Mouse (Mus musculus): ENCODE measurements around the gene Pde11a. TPM values are rescaled to one million over a fixed set of nuclear protein-coding genes. Genes with fewer than 3 reads are reported as not detected.

Pde11a gene
- polyA plus RNA-seq, 1 experiment from 2014 or later, result 0.52 TPM

DNA sequence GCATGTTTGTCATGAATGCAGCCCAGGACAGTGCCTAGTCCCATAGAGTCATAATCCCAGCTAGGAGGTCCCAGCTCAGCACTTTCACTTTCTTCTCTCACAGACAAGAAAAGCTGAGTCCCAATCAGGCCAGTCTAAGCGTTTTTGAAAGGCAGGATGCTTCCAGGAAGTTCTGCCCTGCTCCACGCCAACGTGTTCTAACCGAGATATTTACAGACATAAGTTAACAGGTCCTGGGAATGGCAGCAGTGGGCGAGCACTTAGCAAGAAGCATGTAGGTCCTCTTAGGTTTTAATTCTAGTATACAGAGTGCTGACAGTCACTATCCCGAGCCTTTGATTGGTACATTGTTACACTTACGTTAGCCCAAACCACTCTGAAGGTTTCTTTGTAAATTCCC lies 273.3 kb downstream of the Pde11a start:
- H3K27ac ChIP-seq (replicated peaks; ENCODE audit: low read depth, low read length), result no peak overlapping the region
- DNase-seq (ENCODE audit: low spot score), result no peak
- WGBS, result 57% methylated on average over 7 of the region's 7 CpGs

GRCm38 (mm10) chr2:76064078-76064477 lies 274.5 kb downstream of the Pde11a start:
- DNase-seq (ENCODE audit: low spot score) (peak; percentile 58), ATAC-seq (ENCODE audit: insufficient number of reproducible peaks, low FRiP score, low TSS enrichment, low read depth) (no peak)
- Histone ChIP-seq H3K27ac (replicated peaks; ENCODE audit: low read depth, low read length) (no peak overlapping the region), H3K9ac (ENCODE audit: low read length) (no peak overlapping the region), H3K27me3 (ENCODE audit: control insufficient read depth, insufficient read depth, low read length) (no peaks in the 10 kb centered on the region), H3K9me3 (ENCODE audit: control insufficient read depth, low read length) (no peaks in the 10 kb centered on the region), H3K4me2 (ENCODE audit: low read depth, severe bottlenecking) (no peak overlapping the region), H3K4me1 (ENCODE audit: control insufficient read depth, insufficient read depth, low read length) (peaks cover 10% of the 10 kb centered on the region), H3K4me3 (ENCODE audit: low read depth, low read length) (no peak overlapping the region), H3K36me3 (ENCODE audit: control insufficient read depth, insufficient read depth, low read length) (no peaks in the 10 kb centered on the region)
- 82% methylated on average over 5 of the region's 5 CpGs for WGBS

More for the DNA sequence above, 273.3 kb downstream of the Pde11a start:
- no peak for ATAC-seq (ENCODE audit: insufficient number of reproducible peaks, low FRiP score, low TSS enrichment, low read depth)
- H3K4me2 ChIP-seq (ENCODE audit: low read depth, severe bottlenecking), result no peak overlapping the region
- H3K36me3 ChIP-seq (ENCODE audit: control insufficient read depth, insufficient read depth, low read length), result no peaks in the 10 kb centered on the region
- H3K9me3 ChIP-seq (ENCODE audit: control insufficient read depth, low read length), result no peaks in the 10 kb centered on the region
- no peaks in the 10 kb centered on the region for H3K27me3 ChIP-seq (ENCODE audit: control insufficient read depth, insufficient read depth, low read length)
- peaks cover 11% of the 10 kb centered on the region; the same call in 1 of the 2 replicates for H3K4me1 ChIP-seq (ENCODE audit: control insufficient read depth, insufficient read depth, low read length)
- H3K4me3 ChIP-seq (ENCODE audit: low read depth, low read length), result no peak overlapping the region
- H3K9ac ChIP-seq (ENCODE audit: low read length), result no peak overlapping the region

DNA sequence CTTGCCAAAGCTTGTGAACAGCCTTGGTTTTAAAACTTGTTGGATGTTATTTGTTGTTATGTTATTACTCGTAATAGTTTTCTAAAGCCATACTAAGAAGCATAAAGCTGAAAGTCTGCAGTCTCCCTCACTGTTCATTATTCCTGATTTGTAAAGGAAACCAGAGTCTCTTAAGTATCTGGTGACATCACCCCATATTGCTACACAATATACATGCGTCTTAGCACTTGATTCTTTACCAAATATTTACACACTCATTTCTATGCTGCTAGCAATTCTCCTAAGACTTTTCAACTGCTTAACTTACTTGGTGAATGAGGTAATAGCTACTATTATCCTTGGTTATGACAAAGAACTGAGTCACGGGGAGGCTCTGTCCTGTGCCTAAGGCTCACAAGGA lies 278.4 kb downstream of the Pde11a start:
- no peak for ATAC-seq (ENCODE audit: insufficient number of reproducible peaks, low FRiP score, low TSS enrichment, low read depth)
- H3K4me1 ChIP-seq (ENCODE audit: control insufficient read depth, insufficient read depth, low read length), result peaks cover 10% of the 10 kb centered on the region; the same call in 1 of the 2 replicates
- H3K4me2 ChIP-seq (ENCODE audit: low read depth, severe bottlenecking), result no peak overlapping the region
- no peaks in the 10 kb centered on the region for H3K9me3 ChIP-seq (ENCODE audit: control insufficient read depth, low read length)
- H3K4me3 ChIP-seq (ENCODE audit: low read depth, low read length), result no peak overlapping the region
- no peak overlapping the region for H3K9ac ChIP-seq (ENCODE audit: low read length)
- no peaks in the 10 kb centered on the region for H3K27me3 ChIP-seq (ENCODE audit: control insufficient read depth, insufficient read depth, low read length)
- no peaks in the 10 kb centered on the region for H3K36me3 ChIP-seq (ENCODE audit: control insufficient read depth, insufficient read depth, low read length)
- WGBS, result 86% methylated on average over 3 of the region's 3 CpGs
- DNase-seq (ENCODE audit: low spot score), result no peak
- H3K27ac ChIP-seq (replicated peaks; ENCODE audit: low read depth, low read length), result no peak overlapping the region

DNA sequence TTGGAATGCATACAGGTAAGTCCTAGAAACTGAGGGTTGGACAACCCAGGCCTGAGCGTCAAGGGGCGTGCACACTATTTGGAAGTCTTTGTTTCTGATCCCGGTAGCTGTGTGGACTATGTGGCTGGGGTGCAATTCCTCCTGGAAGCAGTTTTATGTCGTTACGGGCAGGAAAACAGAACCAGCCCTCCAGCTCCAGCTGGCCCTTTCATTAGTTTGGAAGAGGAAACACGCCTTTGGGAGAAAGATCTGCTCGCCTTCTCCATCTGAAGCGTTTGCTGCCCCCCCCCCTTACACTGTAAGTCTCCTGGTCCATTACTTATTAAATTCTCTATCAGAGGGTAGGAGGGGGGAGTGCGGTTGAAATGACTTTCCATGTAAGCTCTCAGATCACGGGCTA lies 279.0 kb downstream of the Pde11a start:
- no peaks in the 10 kb centered on the region for H3K27me3 ChIP-seq (ENCODE audit: control insufficient read depth, insufficient read depth, low read length)
- H3K36me3 ChIP-seq (ENCODE audit: control insufficient read depth, insufficient read depth, low read length), result no peaks in the 10 kb centered on the region
- ATAC-seq (ENCODE audit: insufficient number of reproducible peaks, low FRiP score, low TSS enrichment, low read depth) (peak; percentile 61; the same call in 1 of the 2 replicates), DNase-seq (ENCODE audit: low spot score) (peak; percentile 70)
- no peaks in the 10 kb centered on the region for H3K9me3 ChIP-seq (ENCODE audit: control insufficient read depth, low read length)
- H3K9ac ChIP-seq (ENCODE audit: low read length), result no peak overlapping the region; the same call in 1 of the 2 replicates
- no peak overlapping the region for H3K4me3 ChIP-seq (ENCODE audit: low read depth, low read length)
- H3K4me2 ChIP-seq (ENCODE audit: low read depth, severe bottlenecking), result no peak overlapping the region
- peaks cover 10% of the 10 kb centered on the region; the same call in 1 of the 2 replicates for H3K4me1 ChIP-seq (ENCODE audit: control insufficient read depth, insufficient read depth, low read length)
- peak overlapping the region; percentile 79 for H3K27ac ChIP-seq (replicated peaks; ENCODE audit: low read depth, low read length)
- 30% methylated on average over 10 of the region's 10 CpGs for WGBS

DNA sequence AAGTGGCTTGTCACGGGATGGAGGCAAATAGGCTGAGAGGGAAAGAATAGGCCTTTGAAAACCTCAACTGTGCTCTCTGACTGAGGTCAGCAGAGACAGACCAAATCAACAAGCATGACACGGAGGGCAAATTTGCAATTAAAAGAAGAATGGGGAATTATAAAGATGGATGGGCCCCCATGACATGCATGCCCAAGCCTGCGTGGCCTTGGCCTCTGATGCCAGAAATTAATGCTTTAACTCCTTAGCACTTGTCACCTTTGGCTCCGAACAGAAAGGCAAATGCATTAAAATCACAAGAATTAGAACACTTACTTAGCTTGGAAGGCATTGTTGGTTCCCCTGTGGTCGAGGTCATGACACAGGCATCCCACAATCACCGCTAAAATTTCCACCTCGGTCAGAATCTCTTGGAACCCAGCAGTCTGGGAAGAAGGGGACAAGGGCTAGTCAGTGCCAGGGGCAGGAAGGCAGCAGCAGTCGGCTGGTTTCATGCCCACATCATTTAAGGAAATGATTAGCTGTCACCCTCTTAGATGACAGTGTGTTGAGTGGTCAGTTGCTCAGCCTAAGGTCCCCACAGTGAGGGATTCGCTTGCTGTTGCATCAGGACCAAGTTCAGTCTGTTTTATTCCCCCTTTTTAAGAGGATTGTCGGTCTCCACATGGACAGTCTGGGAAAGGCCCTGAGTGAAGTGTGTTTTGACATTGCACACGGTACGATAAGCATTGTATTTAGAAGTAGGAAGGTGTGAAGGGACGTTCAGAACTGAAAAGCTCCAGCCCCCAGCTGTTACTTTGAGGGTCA lies 279.7 kb downstream of the Pde11a start:
- H3K9ac ChIP-seq (ENCODE audit: low read length), result peak overlapping the region; percentile 9; the same call in 1 of the 2 replicates
- H3K27ac ChIP-seq (replicated peaks; ENCODE audit: low read depth, low read length), result peak overlapping the region; percentile 79
- ATAC-seq (ENCODE audit: insufficient number of reproducible peaks, low FRiP score, low TSS enrichment, low read depth) (0 out of 2 replicates have a peak, but pooled peaks have one; percentile 2), DNase-seq (ENCODE audit: low spot score) (no peak)
- no peaks in the 10 kb centered on the region for H3K27me3 ChIP-seq (ENCODE audit: control insufficient read depth, insufficient read depth, low read length)
- peaks cover 10% of the 10 kb centered on the region; the same call in 1 of the 2 replicates for H3K4me1 ChIP-seq (ENCODE audit: control insufficient read depth, insufficient read depth, low read length)
- 57% methylated on average over 13 of the region's 13 CpGs for WGBS
- no peak overlapping the region for H3K4me3 ChIP-seq (ENCODE audit: low read depth, low read length)
- H3K4me2 ChIP-seq (ENCODE audit: low read depth, severe bottlenecking), result no peak overlapping the region
- no peaks in the 10 kb centered on the region for H3K9me3 ChIP-seq (ENCODE audit: control insufficient read depth, low read length)
- H3K36me3 ChIP-seq (ENCODE audit: control insufficient read depth, insufficient read depth, low read length), result no peaks in the 10 kb centered on the region

- peaks cover 10% of the 10 kb centered on the region; the same call in 1 of the 2 replicates for H3K4me1 ChIP-seq (ENCODE audit: control insufficient read depth, insufficient read depth, low read length)
- H3K27me3 ChIP-seq (ENCODE audit: control insufficient read depth, insufficient read depth, low read length), result no peaks in the 10 kb centered on the region
- 75% methylated on average over 7 of the region's 7 CpGs for WGBS
- H3K27ac ChIP-seq (replicated peaks; ENCODE audit: low read depth, low read length), result no peak overlapping the region
- no peak for DNase-seq (ENCODE audit: low spot score)
- no peak overlapping the region for H3K4me2 ChIP-seq (ENCODE audit: low read depth, severe bottlenecking)
- no peak for ATAC-seq (ENCODE audit: insufficient number of reproducible peaks, low FRiP score, low TSS enrichment, low read depth)
- H3K4me3 ChIP-seq (ENCODE audit: low read depth, low read length), result no peak overlapping the region
- H3K36me3 ChIP-seq (ENCODE audit: control insufficient read depth, insufficient read depth, low read length), result no peaks in the 10 kb centered on the region
- H3K9ac ChIP-seq (ENCODE audit: low read length), result no peak overlapping the region
- H3K9me3 ChIP-seq (ENCODE audit: control insufficient read depth, low read length), result no peaks in the 10 kb centered on the region
These were observed 281.0 kb downstream of the Pde11a start for GRCm38 (mm10) chr2:76057555-76057954.

- DNase-seq (ENCODE audit: low spot score), result no peak
- ATAC-seq (ENCODE audit: insufficient number of reproducible peaks, low FRiP score, low TSS enrichment, low read depth), result no peak
- H3K27ac ChIP-seq (replicated peaks; ENCODE audit: low read depth, low read length), result no peak overlapping the region
- peaks cover 8% of the 10 kb centered on the region; the same call in 1 of the 2 replicates for H3K4me1 ChIP-seq (ENCODE audit: control insufficient read depth, insufficient read depth, low read length)
- H3K4me3 ChIP-seq (ENCODE audit: low read depth, low read length), result no peak overlapping the region
- 71% methylated on average over 14 of the region's 14 CpGs for WGBS
- no peak overlapping the region for H3K4me2 ChIP-seq (ENCODE audit: low read depth, severe bottlenecking)
- no peaks in the 10 kb centered on the region for H3K9me3 ChIP-seq (ENCODE audit: control insufficient read depth, low read length)
- no peaks in the 10 kb centered on the region for H3K36me3 ChIP-seq (ENCODE audit: control insufficient read depth, insufficient read depth, low read length)
- no peaks in the 10 kb centered on the region for H3K27me3 ChIP-seq (ENCODE audit: control insufficient read depth, insufficient read depth, low read length)
- no peak overlapping the region for H3K9ac ChIP-seq (ENCODE audit: low read length)
These were observed 284.7 kb downstream of the Pde11a start for GRCm38 (mm10) chr2:76053748-76054331.

DNA sequence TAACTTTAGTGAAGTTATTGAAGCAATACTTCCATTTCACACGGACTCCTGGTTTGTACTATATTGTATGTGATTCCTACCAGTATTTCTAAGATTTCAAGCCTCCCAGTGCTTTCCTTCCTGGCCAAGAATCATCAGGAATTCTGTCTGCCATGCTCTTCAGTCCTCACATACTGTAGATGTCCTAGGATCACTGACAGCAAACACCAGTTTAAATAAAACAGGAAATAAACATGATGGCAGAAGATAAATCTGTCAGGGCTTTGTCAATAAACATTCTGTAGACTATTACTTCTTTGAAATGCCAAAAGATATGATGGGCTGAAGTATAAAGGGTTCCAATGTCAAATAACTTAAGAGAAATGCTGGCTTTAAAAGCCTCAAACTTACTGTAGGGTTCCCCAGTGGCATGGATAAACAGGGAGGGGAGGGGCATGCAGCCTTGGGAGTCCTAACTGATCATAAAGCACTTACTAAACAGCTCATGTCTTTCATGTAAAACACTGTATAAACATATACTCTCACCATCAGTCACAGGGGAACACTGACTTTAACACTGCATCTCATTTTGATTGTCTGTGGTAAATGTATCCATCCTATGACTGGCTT lies 285.6 kb downstream of the Pde11a start:
- Histone ChIP-seq H3K4me1 (ENCODE audit: control insufficient read depth, insufficient read depth, low read length) (0 out of 2 replicates have a peak, but pooled peaks cover 5% of the 10 kb centered on the region), H3K4me3 (ENCODE audit: low read depth, low read length) (no peak overlapping the region), H3K36me3 (ENCODE audit: control insufficient read depth, insufficient read depth, low read length) (no peaks in the 10 kb centered on the region), H3K27me3 (ENCODE audit: control insufficient read depth, insufficient read depth, low read length) (no peaks in the 10 kb centered on the region), H3K9me3 (ENCODE audit: control insufficient read depth, low read length) (no peaks in the 10 kb centered on the region), H3K4me2 (ENCODE audit: low read depth, severe bottlenecking) (no peak overlapping the region), H3K9ac (ENCODE audit: low read length) (no peak overlapping the region), H3K27ac (replicated peaks; ENCODE audit: low read depth, low read length) (no peak overlapping the region)
- WGBS, result 91% methylated on average over 1 of the region's 1 CpGs
- ATAC-seq (ENCODE audit: insufficient number of reproducible peaks, low FRiP score, low TSS enrichment, low read depth), result no peak
- DNase-seq (ENCODE audit: low spot score), result no peak

Data from limb, embryonic 11.5 days (tissue).